Mouse (Mus musculus) heart, postnatal 0 days (tissue): ENCODE measurements around the gene Tmem174.

Experiments used
- CTCF ChIP-seq: IDR thresholded peaks from 2 replicates; pipeline ENCODE4 v1.5.1; 2016; ENCODE audit warnings: antibody characterized with exemption, control low read depth, low read depth
- EP300 ChIP-seq: IDR thresholded peaks from 2 replicates; pipeline ENCODE4 v1.6.1; 2016; ENCODE audit warnings: antibody characterized with exemption, low read depth

- TF ChIP-seq CTCF (no peak), EP300 (no peak)
These were observed 32.1 kb upstream of the Tmem174 start for GRCm38 (mm10) chr13:98669296-98669695.
